ENCODE assay signal across 18 mouse cellular contexts in the genomic region with DNA sequence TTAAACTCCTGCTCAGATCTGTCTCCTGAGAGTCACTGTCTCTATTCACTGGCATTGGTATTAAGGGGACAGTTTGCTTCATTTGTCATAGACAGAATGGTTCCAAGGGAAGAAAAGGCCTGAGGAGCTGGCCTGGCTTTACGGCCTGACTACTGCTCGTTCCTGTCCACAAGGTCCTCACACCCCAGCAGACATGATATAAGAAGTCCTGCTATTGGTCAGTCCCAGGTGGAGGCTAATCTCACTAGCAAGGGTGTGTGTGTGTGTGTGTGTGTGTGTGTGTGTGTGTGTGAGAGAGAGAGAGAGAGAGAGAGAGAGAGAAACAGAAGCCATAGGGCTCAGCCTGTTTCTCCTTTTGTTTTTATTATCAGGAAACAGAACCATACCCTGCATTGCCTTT. TPM values are rescaled to one million over a fixed set of nuclear protein-coding genes. Genes with fewer than 3 reads are reported as not detected.
"Had no signal": no experiment of that assay in that cellular context is flagged by ENCODE, and none has a peak within 500 bp of the region (broad histone marks: within the 10 kb centered on the region; RNA-seq: fewer than 3 reads in every experiment).

No protein-coding gene starts in this region.

- H3K27me3 ChIP-seq: neural tube, embryonic 12.5 days had no signal

- DNase-seq: kidney, adult 2 months; kidney, postnatal 14 days; lung, adult 2 months; lung, postnatal 36 days; midbrain, embryonic 14.5 days; right cerebral cortex, postnatal 25 days; thymus, adult 18-20 months; thymus, postnatal 25 days had no signal

- H3K36me3 ChIP-seq: kidney, embryonic 15.5 days; limb, embryonic 10.5 days; midbrain, embryonic 10.5 days; neural tube, embryonic 12.5 days had no signal

- H3K27ac ChIP-seq: kidney, embryonic 15.5 days; limb, embryonic 10.5 days; midbrain, embryonic 10.5 days; neural tube, embryonic 12.5 days had no signal

- H3K9me3 ChIP-seq: kidney, embryonic 15.5 days; limb, embryonic 10.5 days; midbrain, embryonic 10.5 days; neural tube, embryonic 12.5 days had no signal

- H3K4me2 ChIP-seq: kidney, embryonic 15.5 days; neural tube, embryonic 12.5 days had no signal

- H3K4me3 ChIP-seq: kidney, embryonic 15.5 days; limb, embryonic 10.5 days; midbrain, embryonic 10.5 days; neural tube, embryonic 12.5 days had no signal

- ATAC-seq: intestine, embryonic 16.5 days; lung, postnatal 0 days had no signal

- H3K9ac ChIP-seq: kidney, embryonic 15.5 days; neural tube, embryonic 12.5 days had no signal

RNA-seq across cellular contexts. Expression of a gene that starts 30.9 kb away (rescaled TPM):
- total RNA-seq: layer of hippocampus, postnatal 14 days; left cerebral cortex, postnatal 14 days; megakaryocyte progenitor cell, adult 5-6 weeks; neutrophil, adult 5-6 weeks had no signal
- polyA plus RNA-seq: kidney, adult 2 months; kidney, embryonic 15.5 days; limb, embryonic 10.5 days; lung, adult 2 months; lung, postnatal 0 days; midbrain, embryonic 14.5 days had no signal
